Mouse (Mus musculus) heart, adult 2 months (tissue): ENCODE measurements around the gene Ndufa7.

Experiments used
- CTCF ChIP-seq: fragments of 200-600 bp; IDR thresholded peaks from 2 replicates; pipeline ENCODE4 v1.8.1; 2022; ENCODE audit warnings: antibody characterized with exemption, mild to moderate bottlenecking, moderate library complexity
- EP300 ChIP-seq: fragments of 200-500 bp; IDR thresholded peaks from 2 replicates; pipeline ENCODE4 v1.6.1; 2011; ENCODE audit warnings: low read depth, low read length, control low read depth; ENCODE audit not compliant: insufficient read depth
- POLR2A ChIP-seq: fragments of 200-500 bp; IDR thresholded peaks from 2 replicates; pipeline ENCODE4 v1.6.1; 2011; ENCODE audit warnings: mild to moderate bottlenecking, low read depth, low read length, control low read depth; ENCODE audit not compliant: insufficient read depth

- TF ChIP-seq POLR2A: no peak
- TF ChIP-seq EP300: no peak
- no peak for TF ChIP-seq CTCF
Observed at GRCm38 (mm10) chr17:33857816-33858215, 33.4 kb downstream of the Ndufa7 start.
